Mouse (Mus musculus): ENCODE measurements around the gene Gab1. TPM values are rescaled to one million over a fixed set of nuclear protein-coding genes. Genes with fewer than 3 reads are reported as not detected.

Gene Gab1
- polyA plus RNA-seq, 1 experiment from 2014 or later: 25.6 TPM

Other genes with a start within 250 kb of the Gab1 start
- gene Smarca5, start 141.0 kb downstream of the Gab1 start, polyA plus RNA-seq (2015; fragmentation: Nextera tagmentation; extraction: Ambion mirVana): 50.3 and 63.6 TPM in 2 replicates
- gene Usp38, start 134.4 kb upstream of the Gab1 start, polyA plus RNA-seq (2015; fragmentation: Nextera tagmentation; extraction: Ambion mirVana): 16.6 and 16.9 TPM in 2 replicates

Measured in limb, embryonic 15.5 days (tissue).